Mouse (Mus musculus): Measurements from ENCODE around the gene Odf2l. TPM values are rescaled to one million over a fixed set of nuclear protein-coding genes. Genes with fewer than 3 reads are reported as not detected.

Gene Odf2l
- 18.6 and 25.8 TPM in 2 replicates for total RNA-seq (2021)
- long read RNA-seq, experiment 1, transcript Odf2l-204 (16 exons, 2,425 nt) = major isoform, 6 of 14 reads
- long read RNA-seq, experiment 1, partial matches to known transcripts = 1 of 14 reads
- long read RNA-seq, experiment 1, other reads (novel, unspliced or antisense) = 7 of 14 reads
- long read RNA-seq, experiment 2, partial matches to known transcripts = 0 of 5 reads
- long read RNA-seq, experiment 2, other reads (novel, unspliced or antisense) = 4 of 5 reads

DNA sequence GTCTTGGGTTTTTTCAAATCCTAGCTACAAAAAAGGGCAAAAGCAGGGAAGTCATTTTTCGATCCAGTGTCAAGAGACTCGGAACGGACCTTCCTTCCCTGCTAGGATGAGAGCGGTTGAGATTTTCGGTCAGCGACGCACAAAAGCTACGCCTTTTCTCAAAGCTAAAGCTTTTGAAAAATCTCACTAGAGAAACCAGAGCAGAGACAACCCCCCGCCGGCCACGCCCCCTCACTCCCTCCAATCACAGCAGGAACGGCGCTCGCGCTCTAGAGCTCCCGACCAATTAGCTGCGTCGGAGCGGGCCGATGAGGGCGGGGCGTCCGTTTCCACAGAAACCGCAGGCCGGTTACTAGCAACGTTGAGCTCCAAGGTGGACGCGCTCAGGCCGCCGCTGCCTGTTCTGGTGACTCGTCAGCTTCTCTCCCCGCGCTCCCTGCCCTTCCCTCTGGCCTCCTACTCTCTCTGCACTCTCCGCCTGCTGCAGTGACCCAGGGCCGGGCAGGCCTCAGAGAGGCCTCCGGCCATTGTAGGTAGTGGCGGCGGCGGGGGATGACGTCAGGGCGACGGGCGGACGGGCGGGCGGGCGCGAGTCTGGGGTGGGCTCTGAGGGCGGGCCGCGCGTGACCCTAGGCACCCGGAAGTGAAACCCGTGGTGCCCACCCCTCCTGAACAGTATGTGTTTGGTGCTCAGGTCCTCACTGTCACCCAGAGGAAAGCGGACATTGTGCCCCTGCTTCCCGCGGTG lies at the start of gene Odf2l:
Odf2l (plus strand) TSS at position 335 of the 748 bp plus-strand sequence.
- DNase-seq = peak; percentile 99

GRCm38 (mm10) chr3:145068964-145069363 lies 49.4 kb upstream of the Odf2l start:
- no peak for DNase-seq

DNA sequence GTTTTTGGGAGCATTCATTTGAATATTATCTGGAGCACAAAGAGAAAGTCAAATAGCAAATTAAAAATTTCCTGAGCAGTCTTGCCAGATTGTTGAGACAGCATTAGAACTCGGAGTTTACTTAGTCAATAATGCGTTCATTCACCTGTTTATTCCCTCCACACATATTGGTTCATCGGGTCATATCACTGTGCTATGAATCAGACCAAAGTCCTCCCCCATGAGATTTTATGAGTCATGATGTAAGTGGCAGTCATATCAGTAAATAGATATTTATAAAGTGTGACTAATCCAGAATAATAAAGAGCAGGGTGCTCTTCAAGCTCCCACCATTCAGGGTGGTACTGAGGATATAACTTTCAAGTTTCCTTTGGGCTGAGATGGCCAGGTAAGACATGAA lies 46.0 kb upstream of the Odf2l start:
- no peak for DNase-seq

DNA sequence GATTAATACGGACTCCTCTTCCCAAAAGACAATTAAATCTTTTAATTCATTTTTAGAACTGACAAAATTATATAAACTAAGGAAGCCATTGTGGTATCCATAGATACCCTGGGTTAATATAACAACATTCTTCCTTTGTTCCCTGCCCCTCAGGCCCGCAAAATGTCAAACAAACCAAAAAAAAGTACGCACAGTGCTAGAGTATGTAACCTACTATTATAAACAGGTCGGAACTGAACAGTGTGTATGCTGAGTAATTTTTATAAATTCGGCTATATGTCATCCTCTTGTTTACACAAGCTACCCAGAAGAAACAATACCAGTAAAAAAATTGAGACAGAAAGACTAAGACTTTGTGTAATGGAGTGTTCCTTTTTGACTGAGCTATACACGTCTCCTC lies 40.0 kb upstream of the Odf2l start:
- DNase-seq = no peak

GRCm38 (mm10) chr3:145080904-145081303 lies 37.5 kb upstream of the Odf2l start:
- no peak for DNase-seq

DNA sequence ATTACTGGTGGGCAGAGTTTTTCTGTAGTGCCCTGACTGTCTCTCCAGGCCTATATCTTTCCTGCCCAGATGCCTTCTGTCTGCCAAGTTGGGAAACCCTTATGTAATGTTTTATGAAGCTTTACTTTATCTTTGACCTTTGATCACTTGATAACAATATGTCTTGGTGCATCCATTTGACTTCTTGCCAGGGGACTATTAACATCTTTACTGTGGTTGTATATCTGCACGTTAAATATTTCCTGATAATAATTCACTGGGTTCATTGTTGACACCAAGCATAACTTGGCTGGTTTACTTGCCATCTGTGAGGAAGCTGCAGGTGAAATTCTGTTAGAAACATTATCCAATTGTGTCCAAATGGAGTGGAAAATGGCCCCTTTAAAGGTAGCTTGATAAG lies 35.3 kb upstream of the Odf2l start:
- DNase-seq = no peak

DNA sequence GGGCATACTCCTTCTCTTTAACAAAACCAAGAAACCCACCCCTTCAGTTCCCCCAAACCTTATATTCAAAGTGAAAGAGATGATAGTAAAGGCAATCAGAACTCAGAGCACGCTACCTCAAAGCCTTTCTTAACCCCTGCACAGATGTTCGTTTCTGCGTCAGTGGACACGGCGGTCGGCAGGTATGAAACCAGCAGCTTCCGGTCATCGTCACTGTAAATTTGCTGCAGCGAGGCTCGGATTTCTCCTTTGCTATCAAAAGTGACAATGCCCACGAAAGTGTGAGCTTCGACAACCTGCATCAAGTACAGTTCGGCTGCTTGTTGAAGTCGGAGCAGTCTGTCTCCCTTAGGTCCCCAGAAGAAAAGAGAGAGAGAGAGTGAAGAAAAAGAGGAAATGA lies 32.2 kb upstream of the Odf2l start:
- DNase-seq = no peak

- no peak for DNase-seq
Measured at GRCm38 (mm10) chr3:145087857-145088598, 30.4 kb upstream of the Odf2l start.

- DNase-seq = no peak
Measured at GRCm38 (mm10) chr3:145099291-145099690, 19.1 kb upstream of the Odf2l start, which contains the start of gene Clca2. Gene Clca2 (minus strand): TSS chr3:145099443.

GRCm38 (mm10) chr3:145101891-145102555 lies 16.4 kb upstream of the Odf2l start:
- no peak for DNase-seq

DNA sequence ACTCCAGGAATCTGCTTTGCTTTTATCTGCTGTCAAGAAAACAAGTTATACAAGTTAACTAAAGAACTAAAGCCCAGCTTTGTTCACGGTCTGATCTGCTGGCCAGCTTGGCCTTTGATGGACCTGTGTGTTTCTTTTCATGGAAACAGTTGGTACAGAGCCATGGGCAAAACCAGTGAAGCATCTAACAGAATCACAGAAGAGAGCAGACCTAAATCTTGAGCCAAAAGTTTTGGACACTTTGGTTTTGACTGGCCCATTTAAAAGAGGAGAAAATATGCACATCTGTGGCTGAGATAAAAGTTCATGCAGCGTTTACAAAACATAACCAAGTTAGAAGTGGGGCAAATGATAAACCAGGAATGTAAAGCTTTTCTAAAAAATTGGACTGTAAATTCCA lies 15.1 kb upstream of the Odf2l start:
- DNase-seq = no peak

DNA sequence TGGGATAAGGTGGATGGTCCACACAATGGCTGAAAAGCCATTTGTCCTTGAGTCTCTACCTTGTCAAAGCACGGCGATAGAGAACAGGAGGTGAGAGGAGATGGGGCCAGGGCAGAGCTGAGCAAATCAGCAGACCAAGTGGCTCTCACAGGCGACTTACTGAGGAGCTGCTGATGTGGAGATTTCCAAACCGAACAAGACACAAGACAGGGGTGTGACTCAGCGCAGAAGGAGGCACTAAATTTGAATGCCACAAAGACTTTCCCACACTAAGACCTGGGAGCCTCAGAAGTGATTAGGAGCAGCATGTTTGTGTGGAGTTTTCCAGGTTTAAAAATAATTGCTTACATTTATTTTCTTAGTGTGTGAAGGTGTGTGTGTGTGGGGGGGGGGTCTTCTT lies 14.6 kb upstream of the Odf2l start:
- no peak for DNase-seq

DNA sequence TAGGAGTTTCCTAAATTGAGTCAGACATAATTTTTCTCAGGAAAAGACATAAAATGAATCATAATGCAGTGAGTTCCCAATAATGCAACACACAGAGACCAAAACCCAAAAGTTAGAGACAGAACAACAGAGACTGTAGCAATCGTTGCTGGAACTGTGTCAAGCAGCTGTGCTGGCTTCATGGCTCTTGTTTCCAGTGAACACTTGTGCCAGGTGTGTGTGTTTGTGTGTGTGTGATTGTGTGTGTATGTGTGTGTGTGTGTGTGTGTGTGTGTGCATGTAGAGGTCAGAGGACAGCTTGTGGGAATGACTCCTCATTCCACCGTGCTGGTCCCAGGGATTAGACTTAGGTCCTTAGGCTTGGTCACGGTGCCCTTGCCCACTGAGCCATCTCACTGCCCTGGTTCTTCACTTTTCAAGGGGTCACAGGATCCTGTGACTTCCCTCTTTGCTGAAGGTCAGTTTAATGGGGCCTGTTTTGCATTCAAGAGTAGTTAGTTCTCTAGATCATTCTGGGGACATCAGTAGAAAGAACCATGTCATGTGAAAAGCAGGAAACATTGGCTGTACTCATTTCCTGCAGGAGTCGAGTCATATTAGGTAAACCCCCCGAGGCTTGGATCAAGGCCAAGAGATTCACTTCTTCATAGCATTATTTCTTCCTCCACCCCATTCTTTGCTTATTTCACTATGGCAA lies 13.2 kb upstream of the Odf2l start:
- no peak for DNase-seq

GRCm38 (mm10) chr3:145105773-145106504 lies 12.4 kb upstream of the Odf2l start:
- DNase-seq = no peak

GRCm38 (mm10) chr3:145115169-145115568 lies 3.2 kb upstream of the Odf2l start:
- DNase-seq = no peak

DNA sequence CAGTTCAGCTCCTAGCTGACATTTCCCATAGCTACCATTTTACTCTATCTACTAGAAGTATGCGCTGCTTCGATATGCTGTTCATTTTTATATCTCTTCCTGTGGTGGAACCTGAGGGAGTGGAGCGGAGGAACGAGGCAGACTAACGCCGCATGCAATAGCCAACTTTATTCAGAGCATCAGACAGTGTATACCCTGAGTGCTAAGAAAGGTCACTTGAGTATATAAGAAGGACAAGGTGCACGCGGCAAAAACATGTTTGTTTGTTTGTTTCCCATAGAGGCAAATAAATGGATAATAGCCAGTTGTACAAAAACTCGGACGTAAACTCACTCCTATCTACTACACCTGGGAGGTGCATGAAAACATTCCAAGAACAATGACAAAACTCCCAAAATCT lies 751 bp upstream of the Odf2l start:
- no peak for DNase-seq

DNA sequence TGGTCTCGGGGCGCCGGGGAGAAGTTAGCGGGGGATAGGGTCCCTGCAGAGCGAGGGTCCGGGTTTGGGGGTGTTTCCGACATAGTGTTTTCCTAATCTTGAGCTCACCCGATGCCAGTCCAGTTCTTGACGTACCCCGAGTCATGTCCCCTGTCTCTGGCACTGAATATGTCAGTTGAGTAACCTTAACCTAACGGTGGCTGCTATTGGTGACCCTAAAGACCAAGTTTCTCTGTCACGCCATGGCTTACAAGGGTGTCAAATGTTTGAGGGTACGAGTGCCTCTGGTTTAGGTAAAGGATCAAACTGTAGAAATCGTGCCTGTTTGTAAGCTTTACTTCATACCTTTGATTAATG lies 592 bp downstream of the Odf2l start:
- DNase-seq = no peak

GRCm38 (mm10) chr3:145119425-145119824 lies 1.0 kb downstream of the Odf2l start:
- no peak for DNase-seq

DNA sequence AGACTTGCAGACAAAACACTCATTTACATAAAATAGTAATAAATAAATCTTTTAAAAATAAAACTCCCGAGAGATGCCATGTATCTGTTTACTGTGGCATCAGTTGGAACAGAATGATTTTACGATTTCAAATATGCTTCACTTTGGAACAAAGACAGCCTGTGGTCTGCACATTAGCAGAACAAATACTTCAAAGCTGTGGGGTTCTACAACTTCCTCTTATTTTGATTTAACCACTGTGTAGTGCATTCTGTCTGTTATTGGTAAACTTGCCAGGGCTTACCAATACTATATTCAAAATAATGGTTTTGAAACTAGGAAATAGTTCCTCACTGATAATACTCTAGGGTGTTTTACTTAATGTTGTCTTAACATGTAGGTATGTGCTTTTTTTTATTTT lies 8.2 kb downstream of the Odf2l start:
- DNase-seq = no peak

- no peak for DNase-seq
Measured at GRCm38 (mm10) chr3:145129356-145129755, 11.0 kb downstream of the Odf2l start.

- peak; percentile 61 for DNase-seq
Measured at GRCm38 (mm10) chr3:145131210-145131868, 13.0 kb downstream of the Odf2l start.

All from adrenal gland, postnatal 14 days (tissue).